Mouse (Mus musculus) urinary bladder, postnatal 36 days (tissue): Measurements from ENCODE around the gene Pitpnm1.
"Not testable (repeated sequence)": the region's sequence is repeated elsewhere in the genome, so short reads cannot be mapped to it uniquely, and the experiment has no call there.

Experiments
- DNase-seq, 2 experiments: peaks; one replicate each; pipeline ENCODE4 v3.0.0; 2022; ENCODE audit warnings: low spot score in 2 of 2, mixed read lengths in 1 of 2

Pitpnm1 gene

DNA sequence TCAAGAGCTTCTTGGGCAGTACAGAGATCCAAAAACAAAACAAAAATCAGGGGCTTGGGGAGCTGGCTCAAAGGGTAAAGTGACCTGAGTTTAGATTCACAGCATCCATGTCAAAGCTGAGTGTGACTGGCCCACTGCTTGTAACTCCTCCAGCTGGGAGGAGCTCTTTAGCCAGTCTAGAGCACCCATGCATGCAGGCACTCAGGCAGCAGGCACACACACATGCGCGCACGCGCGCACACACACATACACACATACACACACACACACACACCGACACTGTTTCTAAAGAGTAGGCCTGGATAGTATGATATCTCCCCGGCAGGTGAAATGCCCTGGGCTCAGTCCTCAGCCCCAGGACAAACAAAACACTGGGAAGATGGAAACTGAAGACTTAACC is 17.2 kb downstream of the Pitpnm1 start:
- DNase-seq: no peak

DNA sequence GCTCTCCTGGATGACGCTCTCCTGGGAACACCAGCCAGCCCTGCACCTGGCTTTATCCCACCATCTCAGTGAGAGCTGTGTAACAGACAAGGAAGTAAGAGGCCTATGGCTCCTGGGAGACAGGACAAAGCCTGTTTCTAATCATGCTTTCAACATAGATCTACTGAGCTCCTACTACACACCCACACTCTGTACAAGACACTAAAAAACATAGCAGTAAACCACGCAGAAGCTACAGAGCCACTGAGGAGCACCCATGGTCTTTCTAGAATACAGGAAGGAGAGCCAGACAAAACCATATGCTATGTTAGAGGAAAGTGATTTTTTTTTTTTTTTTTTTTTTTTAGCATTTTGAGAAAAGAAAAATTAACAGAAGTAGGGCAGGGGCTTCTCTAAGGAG is 18.6 kb downstream of the Pitpnm1 start:
- DNase-seq: no peak

DNA sequence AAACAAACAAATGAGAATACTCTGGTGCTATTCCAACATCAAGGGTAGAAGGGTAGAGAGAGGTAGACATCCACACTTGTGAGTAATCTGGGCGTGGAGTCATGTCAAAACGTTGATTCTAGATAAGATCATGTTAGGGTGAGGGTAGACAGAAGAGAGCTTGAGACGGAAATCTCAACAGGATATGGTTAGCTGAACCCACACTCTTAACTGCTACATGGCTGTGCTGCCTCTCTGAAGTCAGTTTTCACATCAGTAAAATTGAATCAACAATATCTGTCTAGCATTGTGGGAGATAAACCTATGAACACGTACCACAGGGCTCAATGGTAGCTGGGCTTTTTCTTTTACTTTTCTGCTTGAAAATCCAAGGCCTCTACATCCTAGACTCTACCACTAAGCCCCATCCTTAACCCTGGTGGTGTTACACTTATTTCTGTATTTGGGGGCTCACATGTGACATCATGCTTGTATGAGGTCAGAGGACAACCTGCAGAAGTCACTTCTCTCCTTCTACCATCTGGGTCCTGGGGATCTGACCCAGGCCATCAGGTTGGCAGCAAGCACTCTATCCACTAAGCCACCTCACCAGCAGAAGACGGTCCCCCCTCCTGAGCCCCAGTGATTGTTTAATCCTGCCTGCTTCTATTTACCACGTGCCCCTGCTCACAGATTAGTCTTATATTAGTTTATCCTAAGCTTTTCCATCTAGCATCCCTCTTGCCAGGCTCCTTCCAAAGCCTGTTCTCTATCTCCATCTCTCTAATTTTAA is 20.1 kb downstream of the Pitpnm1 start:
- DNase-seq: no peak

- DNase-seq: no peak
Measured at GRCm38 (mm10) chr19:4120496-4120895, 20.7 kb downstream of the Pitpnm1 start.

DNA sequence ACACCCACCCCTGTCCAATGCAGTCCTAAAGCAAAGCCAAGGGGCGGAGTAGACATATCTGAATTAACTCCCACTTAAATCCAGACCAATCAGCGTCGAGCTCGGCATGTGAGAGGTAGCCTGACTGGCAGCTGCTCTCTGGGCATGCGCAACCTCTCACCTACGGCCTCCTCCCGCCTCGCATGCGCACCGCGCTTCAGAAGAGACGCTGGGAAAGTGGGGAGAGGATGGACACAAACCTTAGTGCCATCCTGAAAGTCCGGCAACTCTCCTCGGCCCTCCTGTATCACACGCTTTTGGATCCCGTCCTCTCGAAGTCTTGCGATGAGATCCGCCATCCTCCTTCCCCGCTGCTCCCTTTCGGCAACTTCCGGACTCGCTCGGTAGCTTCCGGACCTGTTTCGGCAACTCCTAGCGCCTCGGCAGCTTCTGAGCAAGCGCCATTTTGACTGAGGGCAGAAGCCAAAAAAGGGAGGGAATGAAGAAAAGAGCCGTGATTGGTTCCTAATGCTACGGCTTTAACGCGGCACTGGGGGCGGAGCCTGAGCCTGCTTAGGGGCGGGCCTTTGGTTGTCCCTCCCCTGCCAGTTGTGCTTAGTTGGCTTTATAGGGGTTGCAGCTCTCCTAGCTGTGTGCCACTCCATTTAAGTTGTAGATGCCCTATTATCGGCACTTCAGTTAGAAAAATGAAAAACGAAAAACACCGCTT is 21.5 kb downstream of the Pitpnm1 start:
- DNase-seq: peak; percentile 98 to 99

DNA sequence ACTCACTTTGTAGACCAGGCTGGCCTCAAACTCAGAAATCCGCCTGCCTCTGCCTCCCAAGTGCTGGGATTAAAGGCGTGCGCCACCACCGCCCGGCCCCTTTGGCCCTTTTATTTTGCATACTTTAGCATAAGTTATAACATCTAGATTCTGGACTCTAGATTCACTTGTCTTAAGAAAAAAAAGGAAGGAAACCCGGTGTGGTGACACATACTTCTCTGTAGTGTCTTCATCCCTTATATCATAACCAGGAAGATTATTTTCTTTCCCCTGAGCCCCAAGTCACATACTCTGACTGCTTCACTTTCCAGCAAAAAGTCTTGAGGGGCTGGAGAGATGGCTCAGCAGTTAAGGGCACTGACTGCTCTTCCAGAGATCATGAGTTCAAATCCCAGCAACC is 22.1 kb downstream of the Pitpnm1 start:
- DNase-seq: not testable (repeated sequence)

DNA sequence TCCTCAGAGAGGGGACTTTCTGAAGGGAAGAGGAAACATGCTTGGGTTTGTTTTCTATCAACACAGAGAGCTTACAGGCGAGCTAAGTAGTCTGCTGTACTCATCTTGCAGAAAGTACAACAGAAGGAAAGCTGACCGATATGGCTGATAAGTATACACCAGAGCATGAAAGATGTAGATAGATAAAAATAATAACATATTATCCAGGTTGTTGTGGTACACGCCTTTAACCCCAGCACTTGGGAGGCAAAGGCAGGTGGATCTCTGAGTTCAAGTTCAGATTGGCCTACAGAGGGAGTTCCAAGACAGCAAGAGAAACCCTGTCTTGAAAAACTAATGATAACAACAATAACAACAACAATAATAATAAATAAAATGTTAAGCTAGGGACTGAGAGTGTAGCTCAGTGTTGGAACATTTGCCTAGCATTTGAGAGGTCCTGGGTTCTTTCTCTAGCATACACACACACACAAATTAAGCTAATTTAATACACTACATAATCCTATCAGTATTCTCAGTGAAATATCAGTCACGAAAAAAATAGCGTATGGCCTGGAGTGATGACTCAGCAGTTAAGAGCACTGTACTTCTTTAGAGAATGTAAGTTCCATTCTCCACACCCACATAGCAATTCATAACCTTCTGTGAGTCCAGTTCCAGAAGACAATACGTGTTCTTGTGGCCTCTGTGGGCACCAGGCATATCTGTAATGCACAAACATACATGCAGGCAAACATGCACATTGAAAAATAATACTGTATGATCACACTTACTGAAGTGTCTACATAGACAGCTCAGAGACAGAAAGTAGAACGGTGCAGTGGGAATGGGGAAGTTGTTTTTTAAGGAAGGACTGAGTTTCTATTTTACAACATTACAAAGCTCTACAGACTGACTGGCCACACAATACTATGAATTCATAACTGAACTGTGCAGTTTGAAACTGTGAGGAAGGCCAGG is 22.9 kb downstream of the Pitpnm1 start:
- no peak for DNase-seq

GRCm38 (mm10) chr19:4124432-4124831 is 24.6 kb downstream of the Pitpnm1 start:
- DNase-seq: no peak

GRCm38 (mm10) chr19:4125268-4125667 is 25.5 kb downstream of the Pitpnm1 start:
- DNase-seq: not testable (repeated sequence)

GRCm38 (mm10) chr19:4125741-4126696 is 26.2 kb downstream of the Pitpnm1 start, which contains the start of gene Aip:
Gene Aip (minus strand): TSS chr19:4125858.
- DNase-seq: peak; percentile 96 to 99

GRCm38 (mm10) chr19:4126759-4127495 is 27.1 kb downstream of the Pitpnm1 start:
- DNase-seq: peak; percentile 62 to 65

DNA sequence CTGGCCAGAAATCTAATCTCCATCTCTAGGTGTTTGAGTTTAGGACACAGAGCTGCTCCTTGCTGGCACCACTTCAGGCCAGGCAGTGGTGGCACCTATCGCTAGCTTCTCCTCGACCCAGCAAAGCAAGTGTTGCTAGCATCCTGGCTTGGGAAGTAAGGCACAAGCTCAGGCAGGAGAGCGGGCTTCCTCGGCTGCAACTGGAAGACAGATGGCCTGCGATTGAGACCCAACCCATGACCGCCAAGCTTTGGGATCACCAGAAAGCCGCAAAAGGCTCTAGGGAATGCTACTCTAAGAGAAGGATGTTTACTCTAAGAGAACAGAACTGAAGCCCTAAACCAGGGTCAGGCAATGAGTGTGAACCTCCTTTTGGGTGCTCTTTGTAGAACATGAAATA is 29.7 kb downstream of the Pitpnm1 start:
- no peak for DNase-seq

DNA sequence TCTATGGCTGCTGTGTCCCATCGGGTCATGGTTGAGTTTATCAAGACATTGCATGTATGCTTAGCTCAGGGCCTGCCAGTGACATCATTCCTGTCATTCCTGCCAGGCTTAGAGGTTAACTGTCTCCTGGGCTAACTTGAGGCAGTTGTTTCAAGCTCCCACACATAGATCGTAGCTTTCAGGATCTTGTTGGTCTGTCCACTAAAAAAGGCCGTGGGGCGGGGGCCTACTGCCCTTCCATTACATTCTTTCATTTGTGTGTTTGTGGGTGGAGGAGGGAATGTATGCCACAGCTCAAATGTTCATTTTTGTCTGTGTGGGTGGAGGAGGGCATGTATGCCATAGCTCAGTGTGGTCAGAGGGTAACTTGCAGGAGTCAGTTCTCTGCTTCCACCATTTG is 30.3 kb downstream of the Pitpnm1 start:
- DNase-seq: no peak

DNA sequence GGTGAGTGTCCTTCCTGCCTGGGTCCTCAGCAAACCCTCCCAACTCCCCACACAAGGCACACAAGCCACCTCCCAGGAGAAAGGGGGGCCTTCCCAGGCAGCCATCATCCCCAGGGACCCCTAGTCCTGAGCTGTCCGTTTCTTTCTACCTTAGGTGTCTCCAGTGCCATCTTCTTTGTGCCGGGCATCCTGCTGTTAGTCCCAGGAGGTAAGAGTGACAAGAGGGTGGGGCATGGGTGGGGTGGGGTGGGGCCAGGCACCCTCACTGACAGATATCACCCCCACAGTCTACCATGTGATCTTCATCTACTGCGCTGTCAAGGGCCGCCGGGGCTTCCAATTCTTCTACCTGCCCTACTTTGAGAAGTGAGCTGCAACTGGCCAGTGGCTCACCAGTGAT is 31.3 kb downstream of the Pitpnm1 start:
- no peak for DNase-seq

DNA sequence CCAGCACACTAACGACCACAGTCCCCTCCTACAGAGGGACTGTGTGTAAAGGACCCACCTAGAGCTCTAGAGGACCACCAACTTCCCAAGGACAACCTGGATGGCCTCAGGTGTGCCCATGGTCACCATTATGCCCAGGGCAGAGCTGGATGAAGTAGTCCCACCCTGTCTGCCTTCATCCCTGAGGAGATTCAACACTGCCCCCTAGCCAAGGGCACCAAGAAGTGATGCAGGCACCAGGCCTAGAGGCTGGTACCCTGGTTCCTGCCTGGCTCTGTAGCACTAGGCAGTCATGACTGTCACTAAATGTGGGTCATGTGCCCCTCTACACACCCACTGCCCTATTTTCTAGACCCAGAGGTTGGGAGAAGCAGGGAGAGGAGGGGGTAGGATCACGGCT is 32.0 kb downstream of the Pitpnm1 start:
- no peak for DNase-seq

DNA sequence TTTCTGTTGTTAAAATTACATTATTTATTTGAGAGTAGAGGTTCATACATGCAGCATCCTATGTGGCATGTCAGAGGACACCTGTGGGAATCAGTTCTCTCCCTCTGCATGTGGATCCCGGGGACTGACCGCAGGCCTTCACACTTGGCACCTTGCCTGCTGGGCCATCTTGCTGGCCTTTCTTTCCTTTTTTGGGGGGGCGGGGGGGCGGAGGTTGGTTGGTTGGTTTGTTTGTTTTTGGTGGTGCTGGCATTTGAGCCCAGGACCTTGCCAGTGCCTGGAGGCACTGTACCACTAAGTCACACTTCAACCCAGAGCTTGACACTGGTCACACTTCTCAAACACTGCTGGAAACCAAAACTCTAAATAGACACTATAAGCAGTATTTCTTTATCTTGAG is 34.6 kb downstream of the Pitpnm1 start:
- no peak for DNase-seq

GRCm38 (mm10) chr19:4135229-4135962 is 35.6 kb downstream of the Pitpnm1 start:
- not testable (repeated sequence) for DNase-seq

- not testable (repeated sequence) for DNase-seq
Measured at GRCm38 (mm10) chr19:4135963-4136345, 36.2 kb downstream of the Pitpnm1 start.

GRCm38 (mm10) chr19:4136463-4136862 is 36.7 kb downstream of the Pitpnm1 start:
- DNase-seq: no peak
